Mouse (Mus musculus): ENCODE data around the gene Cpxm1. TPM values are rescaled to one million over a fixed set of nuclear protein-coding genes. Genes with fewer than 3 reads are reported as not detected.
A peak's percentile ranks its signal among the peaks of the same experiment; 100 is the strongest.

Gene Cpxm1
- total RNA-seq (2014; rRNA removed; ENCODE audit: low replicate concordance) (6.9 and 7.8 TPM in 2 replicates), polyA plus RNA-seq (2015; fragmentation: Nextera tagmentation; extraction: Ambion mirVana) (9.5 and 11.5 TPM in 2 replicates)

DNA sequence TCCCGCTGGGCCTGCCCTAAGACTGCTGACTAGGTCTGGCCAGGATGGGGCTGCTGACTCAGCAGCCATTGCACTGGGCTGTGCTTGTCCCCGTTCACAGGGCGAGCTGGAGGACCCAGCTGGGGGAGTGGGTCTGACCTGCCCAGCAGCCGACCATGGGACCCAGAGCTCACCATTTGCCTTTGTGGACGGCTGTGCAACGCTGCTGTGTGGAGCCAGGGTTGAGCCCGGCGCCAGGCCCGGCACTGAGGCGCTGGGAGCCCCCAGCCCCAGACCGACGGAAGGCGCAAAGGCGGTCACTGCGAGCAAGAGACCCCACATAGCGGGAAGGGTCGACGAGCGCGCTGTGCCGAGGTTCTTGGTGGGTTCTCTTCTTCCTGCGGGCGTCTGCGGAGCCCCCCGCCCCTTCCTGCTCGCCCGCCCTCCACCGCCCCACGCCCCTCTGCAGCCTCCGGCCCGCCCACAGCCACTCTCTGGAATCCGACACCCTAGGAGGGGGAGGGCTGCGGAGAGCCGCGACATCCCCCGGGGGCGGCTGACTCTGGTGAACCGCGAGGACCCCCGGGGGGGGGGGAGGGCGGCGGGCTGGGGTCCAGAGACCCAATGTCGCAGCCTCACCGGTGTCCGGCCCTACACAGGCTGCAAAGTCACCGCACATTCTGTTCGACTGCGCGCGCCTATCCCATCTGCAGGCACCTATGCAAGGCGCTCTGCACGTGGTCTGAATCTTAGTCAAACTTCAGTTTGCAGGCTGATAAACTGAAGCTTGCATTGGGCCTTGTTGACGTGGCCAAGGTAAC is at the start of gene Cpxm1:
Cpxm1 (minus strand) TSS at position 389 of the 800 bp plus-strand sequence.
- H3K9ac ChIP-seq (replicated peaks; ENCODE audit: low read depth, low read length), result peak within 1 kb of the TSS; percentile 60
- H3K36me3 ChIP-seq (replicated peaks; ENCODE audit: control insufficient read depth, insufficient read depth, low read length), result no peaks in the 10 kb centered on the region
- DNase-seq (ENCODE audit: low spot score), result no peak
- peak within 1 kb of the TSS; percentile 49 for H3K4me3 ChIP-seq (ENCODE audit: low read depth, low read length)
- peak within 1 kb of the TSS; percentile 87 for H3K4me2 ChIP-seq (ENCODE audit: low read depth, low read length)
- peak; percentile 59 for ATAC-seq (ENCODE audit: insufficient read depth, low read depth)
- H3K9me3 ChIP-seq (replicated peaks; ENCODE audit: control insufficient read depth, low read length), result no peaks in the 10 kb centered on the region
- WGBS, result 1% methylated on average over 33 of the region's 53 CpGs
- no peak for TF ChIP-seq CTCF (IDR thresholded peaks at IDR 0.05; ENCODE audit: low read depth)
- no peak for TF ChIP-seq EP300 (IDR thresholded peaks at IDR 0.05; ENCODE audit: low read depth)
- peaks cover 25% of the 10 kb centered on the region for H3K27me3 ChIP-seq (ENCODE audit: control insufficient read depth, insufficient read depth, low read length)
- no peak within 1 kb of the TSS for H3K27ac ChIP-seq (ENCODE audit: low read depth)
- H3K4me1 ChIP-seq (ENCODE audit: control insufficient read depth, insufficient read depth), result peaks cover 13% of the 10 kb centered on the region; the same call in 1 of the 2 replicates

DNA sequence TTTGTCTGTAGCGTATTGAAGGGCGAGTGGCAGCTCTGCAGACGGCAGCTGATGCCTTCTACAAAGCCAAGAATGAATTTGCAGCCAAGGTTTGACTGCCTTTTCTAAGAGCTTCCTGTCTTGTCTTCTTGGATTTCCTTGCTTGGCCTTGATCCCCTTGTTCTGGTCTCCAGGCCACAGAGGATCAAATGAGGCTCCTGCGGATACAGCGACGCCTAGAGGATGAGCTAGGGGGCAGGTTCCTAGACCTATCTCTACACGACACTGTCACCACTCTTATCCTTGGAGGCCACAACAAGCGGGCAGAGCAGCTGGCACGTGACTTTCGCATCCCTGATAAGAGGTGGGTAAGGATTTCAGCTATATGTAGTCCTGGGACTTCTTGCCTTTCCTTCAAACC is 44.8 kb upstream of the Cpxm1 start:
- no peak overlapping the region for H3K9ac ChIP-seq (replicated peaks; ENCODE audit: low read depth, low read length)
- no peak overlapping the region for H3K4me2 ChIP-seq (ENCODE audit: low read depth, low read length)
- no peak overlapping the region for H3K27ac ChIP-seq (ENCODE audit: low read depth)
- no peak for ATAC-seq (ENCODE audit: insufficient read depth, low read depth)
- TF ChIP-seq CTCF (IDR thresholded peaks at IDR 0.05; ENCODE audit: low read depth), result no peak
- TF ChIP-seq EP300 (IDR thresholded peaks at IDR 0.05; ENCODE audit: low read depth), result no peak
- 77% methylated on average over 10 of the region's 10 CpGs for WGBS
- no peak overlapping the region for H3K4me3 ChIP-seq (ENCODE audit: low read depth, low read length)
- no peaks in the 10 kb centered on the region for H3K27me3 ChIP-seq (ENCODE audit: control insufficient read depth, insufficient read depth, low read length)
- H3K4me1 ChIP-seq (ENCODE audit: control insufficient read depth, insufficient read depth), result no peaks in the 10 kb centered on the region
- H3K36me3 ChIP-seq (replicated peaks; ENCODE audit: control insufficient read depth, insufficient read depth, low read length), result peaks cover 71% of the 10 kb centered on the region
- DNase-seq (ENCODE audit: low spot score), result no peak
- H3K9me3 ChIP-seq (replicated peaks; ENCODE audit: control insufficient read depth, low read length), result no peaks in the 10 kb centered on the region

DNA sequence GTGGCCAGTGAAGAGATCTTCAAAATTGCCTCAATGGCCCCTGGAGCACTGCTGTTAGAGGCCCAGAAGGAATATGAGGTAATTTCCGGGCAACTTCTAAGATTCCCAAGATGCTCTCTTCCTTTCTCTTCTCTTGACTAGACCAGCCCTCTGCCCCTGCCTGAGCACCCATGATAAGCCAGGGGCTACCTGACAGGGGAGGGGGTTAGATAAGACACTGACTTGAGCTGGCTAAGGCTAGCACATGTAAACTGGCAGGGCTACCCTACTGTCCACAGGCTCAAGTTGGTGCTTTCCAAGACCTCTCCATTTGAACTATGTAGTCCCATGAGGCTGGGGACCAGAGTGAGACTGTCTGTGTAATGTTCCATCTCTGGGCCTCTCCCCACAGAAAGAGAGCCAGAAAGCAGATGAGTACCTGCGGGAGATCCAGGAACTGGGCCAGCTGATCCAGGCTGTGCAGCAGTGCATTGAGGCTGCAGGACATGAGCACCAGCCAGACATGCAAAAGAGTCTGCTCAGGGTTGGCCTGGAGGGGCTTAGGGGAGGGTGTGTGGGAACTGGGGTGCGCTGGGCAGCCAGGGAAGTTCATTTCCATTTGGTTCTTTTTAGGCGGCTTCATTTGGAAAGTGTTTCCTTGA is 42.6 kb upstream of the Cpxm1 start:
- 83% methylated on average over 4 of the region's 4 CpGs for WGBS
- Histone ChIP-seq H3K9me3 (replicated peaks; ENCODE audit: control insufficient read depth, low read length) (no peaks in the 10 kb centered on the region), H3K27ac (ENCODE audit: low read depth) (no peak overlapping the region), H3K4me3 (ENCODE audit: low read depth, low read length) (no peak overlapping the region), H3K4me2 (ENCODE audit: low read depth, low read length) (no peak overlapping the region), H3K36me3 (replicated peaks; ENCODE audit: control insufficient read depth, insufficient read depth, low read length) (peaks cover 71% of the 10 kb centered on the region), H3K9ac (replicated peaks; ENCODE audit: low read depth, low read length) (no peak overlapping the region), H3K4me1 (ENCODE audit: control insufficient read depth, insufficient read depth) (no peaks in the 10 kb centered on the region), H3K27me3 (ENCODE audit: control insufficient read depth, insufficient read depth, low read length) (no peaks in the 10 kb centered on the region)
- no peak for TF ChIP-seq CTCF (IDR thresholded peaks at IDR 0.05; ENCODE audit: low read depth)
- TF ChIP-seq EP300 (IDR thresholded peaks at IDR 0.05; ENCODE audit: low read depth), result no peak
- no peak for ATAC-seq (ENCODE audit: insufficient read depth, low read depth)
- no peak for DNase-seq (ENCODE audit: low spot score)

DNA sequence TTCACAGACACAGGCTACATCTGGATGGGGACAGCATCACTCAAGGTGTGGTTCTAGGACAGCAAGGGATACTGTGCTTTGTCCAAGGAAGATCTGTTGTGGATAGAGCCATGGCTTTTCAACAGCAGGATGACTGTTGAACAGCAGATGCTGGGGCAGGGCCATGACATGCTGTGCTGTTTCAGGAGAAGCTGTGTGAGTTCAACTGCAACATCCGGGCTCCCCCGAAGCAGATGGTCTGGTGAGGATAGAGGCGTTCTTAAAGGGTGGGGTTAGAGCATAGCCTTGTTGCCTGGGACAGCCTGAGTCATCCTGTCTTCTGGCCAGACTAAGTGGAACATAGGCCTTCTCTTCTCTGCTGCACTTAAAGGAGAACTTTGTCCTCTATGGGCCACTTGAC is 41.5 kb upstream of the Cpxm1 start:
- Histone ChIP-seq H3K9ac (replicated peaks; ENCODE audit: low read depth, low read length) (no peak overlapping the region), H3K27ac (ENCODE audit: low read depth) (no peak overlapping the region), H3K4me3 (ENCODE audit: low read depth, low read length) (no peak overlapping the region), H3K27me3 (ENCODE audit: control insufficient read depth, insufficient read depth, low read length) (no peaks in the 10 kb centered on the region), H3K36me3 (replicated peaks; ENCODE audit: control insufficient read depth, insufficient read depth, low read length) (peaks cover 64% of the 10 kb centered on the region), H3K9me3 (replicated peaks; ENCODE audit: control insufficient read depth, low read length) (no peaks in the 10 kb centered on the region), H3K4me2 (ENCODE audit: low read depth, low read length) (no peak overlapping the region), H3K4me1 (ENCODE audit: control insufficient read depth, insufficient read depth) (no peaks in the 10 kb centered on the region)
- ATAC-seq (ENCODE audit: insufficient read depth, low read depth) (no peak), DNase-seq (ENCODE audit: low spot score) (no peak)
- WGBS, result 91% methylated on average over 3 of the region's 3 CpGs
- TF ChIP-seq CTCF (IDR thresholded peaks at IDR 0.05; ENCODE audit: low read depth), result no peak
- no peak for TF ChIP-seq EP300 (IDR thresholded peaks at IDR 0.05; ENCODE audit: low read depth)

DNA sequence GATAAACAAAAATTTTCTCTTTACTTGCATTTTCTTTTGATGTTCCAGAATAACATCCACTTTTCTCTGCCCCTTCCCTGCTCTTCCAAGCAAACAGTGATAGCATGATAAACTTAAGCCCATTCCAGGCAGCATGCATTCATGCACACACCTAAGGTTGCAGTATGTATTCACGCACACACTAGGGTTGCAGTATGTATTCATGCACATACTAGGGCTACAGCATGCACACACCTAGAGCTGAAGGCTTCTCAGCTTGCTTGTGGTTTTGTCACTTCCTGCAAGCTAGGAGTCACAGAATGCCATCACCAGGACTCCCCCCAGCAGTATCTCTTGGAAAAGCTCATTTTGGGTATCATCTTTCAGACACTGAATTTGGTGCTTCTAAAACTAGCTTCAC is 39.4 kb upstream of the Cpxm1 start:
- H3K4me3 ChIP-seq (ENCODE audit: low read depth, low read length), result no peak overlapping the region
- peaks cover 43% of the 10 kb centered on the region for H3K36me3 ChIP-seq (replicated peaks; ENCODE audit: control insufficient read depth, insufficient read depth, low read length)
- 88% methylated on average over 1 of the region's 1 CpGs for WGBS

More for the DNA sequence above, 39.4 kb upstream of the Cpxm1 start:
- no peak for ATAC-seq (ENCODE audit: insufficient read depth, low read depth)
- no peak for DNase-seq (ENCODE audit: low spot score)
- Histone ChIP-seq H3K27me3 (ENCODE audit: control insufficient read depth, insufficient read depth, low read length) (no peaks in the 10 kb centered on the region), H3K4me2 (ENCODE audit: low read depth, low read length) (no peak overlapping the region), H3K9me3 (replicated peaks; ENCODE audit: control insufficient read depth, low read length) (no peaks in the 10 kb centered on the region), H3K4me1 (ENCODE audit: control insufficient read depth, insufficient read depth) (no peaks in the 10 kb centered on the region), H3K9ac (replicated peaks; ENCODE audit: low read depth, low read length) (no peak overlapping the region), H3K27ac (ENCODE audit: low read depth) (no peak overlapping the region)
- no peak for TF ChIP-seq CTCF (IDR thresholded peaks at IDR 0.05; ENCODE audit: low read depth)
- TF ChIP-seq EP300 (IDR thresholded peaks at IDR 0.05; ENCODE audit: low read depth), result no peak

Measured in heart, postnatal 0 days (tissue).